Mouse (Mus musculus): ENCODE results near the gene Zfp386. TPM values are rescaled to one million over a fixed set of nuclear protein-coding genes. Genes with fewer than 3 reads are reported as not detected.

Zfp386 gene
- polyA plus RNA-seq, 2 experiments from 2014 or later, result 52.8 to 59.0 TPM

GRCm38 (mm10) chr12:116094765-116095555, 47.4 kb downstream of the Zfp386 start:
- ATAC-seq, result no peak

DNA sequence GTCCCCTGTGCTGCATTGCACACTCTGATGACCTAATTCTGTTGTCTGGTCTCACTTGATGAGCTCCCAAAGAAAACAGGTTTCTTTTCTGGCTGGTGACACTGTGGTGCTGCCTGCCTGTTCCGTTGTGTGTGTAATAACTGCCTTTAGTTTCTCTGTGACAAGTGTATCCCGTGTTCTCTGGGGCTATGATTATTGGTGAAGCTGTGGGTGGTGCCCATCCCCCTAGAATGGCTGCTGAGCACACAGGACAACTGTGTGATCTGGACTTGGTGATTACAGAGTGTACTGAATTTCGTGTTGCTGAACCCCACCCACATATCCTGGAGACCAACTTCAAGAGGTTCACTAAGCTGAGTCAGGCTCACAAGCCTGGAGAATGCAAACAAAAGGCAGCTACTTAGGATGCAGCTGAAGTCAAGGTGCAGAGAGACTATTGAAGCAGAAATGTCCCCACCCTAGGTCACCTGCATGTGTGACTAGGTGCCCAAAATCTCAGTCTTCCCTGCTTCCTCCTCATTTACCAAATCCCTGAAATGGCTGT, 48.9 kb downstream of the Zfp386 start:
- ATAC-seq, result no peak

DNA sequence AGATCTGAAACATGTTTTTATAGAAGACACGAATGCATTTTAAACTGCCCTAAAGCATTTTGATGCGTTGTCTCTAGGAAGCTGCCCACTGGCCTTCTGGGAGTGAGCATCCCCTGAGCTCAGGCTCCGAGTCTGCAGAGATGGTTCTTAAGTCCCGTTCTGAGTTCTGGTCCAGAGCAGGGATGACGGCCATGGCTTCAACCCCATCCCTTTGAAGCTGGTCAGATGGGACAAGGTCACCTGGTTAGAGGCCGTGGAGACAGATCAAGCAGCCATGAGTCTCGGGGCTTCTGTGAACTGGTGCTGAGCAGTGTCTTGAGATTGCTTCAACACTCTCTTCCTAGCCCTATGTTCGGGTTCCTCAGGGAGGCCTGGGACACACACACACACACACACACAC, 49.6 kb downstream of the Zfp386 start:
- ATAC-seq, result no peak

- ATAC-seq, result no peak
Measured at GRCm38 (mm10) chr12:116101945-116102344, 54.4 kb downstream of the Zfp386 start.

DNA sequence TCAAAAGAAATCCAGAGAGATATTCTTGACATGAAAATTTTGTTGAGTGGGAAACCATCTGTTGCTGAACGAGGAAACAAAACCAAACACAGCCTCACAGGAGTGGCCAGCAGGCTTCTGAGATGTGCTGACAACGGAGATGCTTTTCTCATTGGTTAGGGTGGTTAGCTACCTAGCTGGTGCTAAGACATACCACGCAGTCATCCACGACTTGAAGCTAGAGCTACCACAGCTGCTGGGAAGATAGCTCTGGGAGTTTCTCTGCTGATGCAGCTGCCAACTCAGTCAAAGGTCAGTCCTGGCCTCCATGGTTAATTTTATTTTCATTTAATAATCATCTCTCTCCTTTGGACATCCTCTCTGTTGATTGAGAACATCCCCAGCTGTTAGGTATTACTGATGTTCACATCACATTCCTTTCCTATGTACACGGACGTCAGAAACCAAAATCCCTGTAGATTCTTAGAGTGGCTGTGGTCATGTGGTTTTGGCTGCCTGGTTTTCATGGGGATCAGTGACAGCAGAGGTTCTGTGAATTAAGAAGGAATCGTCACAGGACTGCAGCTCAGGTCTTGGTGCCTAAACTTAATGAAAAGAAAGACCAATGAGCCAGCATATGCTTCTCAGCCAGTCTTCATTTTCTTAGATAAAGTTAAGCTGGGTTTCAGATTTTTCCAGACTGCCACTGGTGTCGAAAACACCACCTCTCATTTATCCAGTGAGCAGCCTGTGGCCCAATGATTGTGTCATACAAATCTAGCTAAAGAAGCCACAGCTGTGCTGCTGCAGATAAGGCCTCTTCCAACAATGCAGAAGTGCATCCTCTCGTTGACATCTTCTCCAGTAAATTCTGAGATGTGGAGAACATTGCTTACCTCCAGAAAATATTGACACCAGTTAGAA, 62.2 kb downstream of the Zfp386 start:
- ATAC-seq, result no peak

DNA sequence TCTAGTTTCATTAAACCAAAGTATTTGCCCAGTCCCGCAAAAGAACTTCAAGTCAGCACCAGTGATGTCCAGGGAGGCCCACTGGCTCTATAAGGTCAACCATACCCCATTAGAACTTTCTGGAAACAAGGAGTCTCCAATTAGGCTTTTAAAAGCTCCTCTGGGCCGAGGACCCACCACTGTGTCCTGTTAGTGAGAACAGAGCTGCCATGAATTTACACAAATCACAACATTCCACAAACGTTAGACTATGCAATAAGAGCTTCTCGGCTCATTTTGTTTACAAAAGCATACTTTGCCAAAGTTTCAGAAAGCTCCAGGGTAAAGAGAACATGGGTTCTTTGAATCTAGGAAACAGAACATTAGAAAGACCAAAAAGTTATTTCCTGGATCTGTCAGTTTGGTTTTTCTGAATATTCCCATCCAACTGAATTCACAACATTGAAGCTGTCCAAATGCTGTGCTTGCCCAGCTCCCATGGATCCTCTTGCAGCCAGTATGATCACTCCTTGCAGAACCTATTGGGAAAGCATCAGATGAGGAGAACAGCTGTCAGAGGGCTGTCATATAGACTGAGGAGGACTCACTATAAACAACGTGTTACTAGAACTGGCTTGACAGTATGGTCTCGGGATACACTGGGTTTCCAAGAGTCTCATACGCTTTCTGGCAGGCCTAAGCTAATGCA, 63.6 kb downstream of the Zfp386 start:
- no peak for ATAC-seq

Other genes starting within 250 kb of the Zfp386 start
- gene Vipr2, start 30.0 kb downstream of the Zfp386 start, polyA plus RNA-seq (2017; shearing (Covaris generic)), result under 1 TPM; 0.50 to 0.99 TPM
- under 1 TPM; 0.38 to 0.75 TPM for gene Wdr60, start 215.3 kb downstream of the Zfp386 start, polyA plus RNA-seq (2017; shearing (Covaris generic))
- gene Gm11027, start 227.7 kb downstream of the Zfp386 start, polyA plus RNA-seq (2017; shearing (Covaris generic)), result not detected
- 10 to 100 TPM; 43.2 to 55.5 TPM for gene Esyt2, start 233.5 kb downstream of the Zfp386 start, polyA plus RNA-seq (2017; shearing (Covaris generic))

Measured in activated CD4-positive, CD25-positive, alpha-beta regulatory T cell, adult 4 months (primary cell).